Mouse (Mus musculus) gastrocnemius, postnatal 36 days (tissue): Measurements from ENCODE around the gene AU022751. TPM values are rescaled to one million over a fixed set of nuclear protein-coding genes. Genes with fewer than 3 reads are reported as not detected.
"Not testable (repeated sequence)": the region's sequence is repeated elsewhere in the genome, so short reads cannot be mapped to it uniquely, and the experiment has no call there.

Experiments used
- DNase-seq, 2 experiments: peaks; one replicate each; pipeline ENCODE4 v3.0.0; 2022
- intact Hi-C: fragments of 180-260 bp; cut with DNase I; formaldehyde crosslinking; loops from one replicate; pipeline ENCODE4 v1.15.1; 2025
- long read RNA-seq, 2 experiments: library from polyadenylated mRNA; stranded (forward); transcript quantifications; one replicate each; pipeline ENCODE4 v2.0.0; 2021
- microRNA-seq, 2 experiments: library from miRNA; unstranded; fragments of <30 nt; microRNA quantifications; one replicate each; pipeline ENCODE4 v1.2.0; 2021
- total RNA-seq, 2 experiments: library from RNA; stranded (reverse); gene quantifications; 2 replicates each; pipeline ENCODE4 v1.2.3; 2021

AU022751 gene
- not detected for total RNA-seq
- long read RNA-seq, experiment 1, result 0 reads
- long read RNA-seq, experiment 2, result 0 reads

DNA sequence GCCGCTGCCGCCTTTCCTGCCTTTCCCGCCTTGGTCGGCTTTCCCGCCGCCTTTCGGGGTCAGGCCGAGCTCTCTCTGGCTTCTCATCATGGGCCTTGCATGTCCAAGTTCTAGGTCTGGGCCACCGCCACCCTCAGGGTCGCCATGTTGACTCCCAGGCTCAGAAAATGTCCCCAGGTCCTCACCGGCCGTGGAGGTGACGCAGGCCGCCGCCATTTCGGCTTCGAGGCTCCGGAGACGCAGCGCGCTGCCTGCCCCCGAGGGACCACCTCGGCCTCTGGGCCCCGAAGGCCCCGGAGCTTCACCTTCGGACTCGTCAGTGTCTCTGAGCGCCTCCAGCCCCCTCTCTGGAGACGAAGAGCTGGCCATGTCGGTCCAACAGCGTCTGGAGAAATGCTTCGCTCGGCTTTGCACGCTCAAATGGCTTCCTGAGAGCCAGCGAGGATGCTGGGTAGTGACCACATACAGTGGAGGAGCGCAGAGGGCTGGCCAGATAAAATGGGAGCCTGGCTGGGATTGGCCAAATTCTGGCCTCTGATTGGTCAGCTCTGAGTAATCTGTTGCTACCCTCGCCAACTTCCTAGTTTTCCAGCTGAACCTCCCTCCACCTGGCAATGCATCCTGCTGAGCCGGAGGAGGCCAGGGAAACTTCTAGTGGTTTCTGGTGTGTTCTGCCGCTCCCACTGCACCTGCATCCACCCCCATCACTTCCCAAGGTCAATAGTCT is at the start of gene AU022751:
Gene AU022751, minus strand, starts transcription at position 466 of the 727 bp plus-strand sequence.
- intact Hi-C loops, result no loop called here
- DNase-seq, result no peak

DNA sequence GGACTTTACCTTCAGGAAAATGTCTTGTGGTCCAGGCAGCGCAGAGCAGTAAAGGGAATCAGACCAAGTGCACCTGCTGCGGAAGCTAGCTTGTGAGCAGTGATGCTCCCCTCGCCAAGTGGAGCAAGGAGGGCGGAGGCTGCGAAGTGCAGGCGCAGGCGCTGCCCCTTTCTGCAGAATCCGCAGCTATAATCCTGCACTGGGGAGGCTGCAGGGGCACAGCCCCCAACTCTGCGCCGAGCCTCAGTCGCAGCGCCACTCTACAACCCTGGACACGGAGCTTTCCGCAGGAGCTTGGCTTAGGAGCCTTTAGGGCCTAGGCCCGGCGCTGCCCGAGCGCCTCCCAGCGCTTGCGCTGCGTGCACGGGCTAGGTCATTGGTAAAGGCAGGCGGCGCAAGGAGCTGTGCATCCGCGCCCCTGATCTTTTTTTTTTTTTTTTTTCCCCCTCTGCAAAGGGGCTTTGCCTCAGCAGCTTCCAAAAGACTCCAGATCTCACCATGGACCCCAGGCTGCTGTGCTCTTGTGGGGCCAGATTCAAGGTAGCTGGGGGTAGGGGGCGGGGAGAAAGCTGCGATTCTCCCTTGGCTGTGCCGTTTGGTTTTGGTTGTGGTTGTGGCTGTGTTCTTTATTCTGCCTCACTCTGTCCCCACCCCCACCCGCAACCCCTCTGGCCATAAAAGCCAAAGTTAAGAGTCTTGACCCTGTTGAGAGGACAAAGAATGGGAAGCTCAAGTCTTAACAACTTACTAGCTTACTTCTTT is 9.0 kb upstream of the AU022751 start:
- no peak for DNase-seq
- intact Hi-C loops, result no loop called here

DNA sequence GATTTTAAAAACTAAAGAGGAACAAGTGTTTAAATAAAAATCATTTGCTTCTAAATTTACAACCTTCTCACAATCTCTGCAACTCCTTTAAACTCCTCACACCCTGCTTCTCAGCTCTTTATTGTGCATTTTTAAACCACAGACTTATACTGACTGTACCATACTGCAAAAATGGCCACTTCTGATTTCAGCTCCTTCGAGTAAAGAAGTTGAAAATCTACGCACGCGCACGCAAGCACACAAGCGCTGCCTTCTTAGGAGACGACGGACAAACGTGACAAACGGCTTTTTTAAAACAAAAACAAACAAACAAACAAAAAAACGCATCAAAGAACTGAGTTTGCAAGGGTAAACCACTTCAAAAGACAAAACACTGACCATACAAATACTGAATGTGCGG is 8.3 kb upstream of the AU022751 start:
- intact Hi-C loops, result no loop called here
- no peak for DNase-seq

DNA sequence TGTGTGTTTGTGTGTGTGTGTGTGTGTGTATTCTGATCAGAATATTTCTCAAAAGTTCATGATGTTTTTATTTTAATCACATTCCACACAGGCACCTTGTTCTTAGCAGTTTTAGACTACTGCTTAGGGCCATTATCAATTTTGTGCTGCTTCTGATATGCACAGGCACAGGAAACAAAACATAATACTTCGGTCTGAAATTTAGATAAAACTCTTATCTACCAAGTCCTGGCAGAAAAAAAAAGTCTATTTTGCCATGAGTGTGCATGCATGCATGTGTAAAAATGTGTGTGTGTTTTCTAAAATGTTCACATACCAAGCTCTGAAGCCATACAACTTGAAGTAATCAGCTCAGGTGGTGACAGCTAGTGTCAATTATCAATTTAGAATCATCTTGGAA is 21.7 kb downstream of the AU022751 start:
- intact Hi-C loops, result no loop called here
- DNase-seq, result no peak

DNA sequence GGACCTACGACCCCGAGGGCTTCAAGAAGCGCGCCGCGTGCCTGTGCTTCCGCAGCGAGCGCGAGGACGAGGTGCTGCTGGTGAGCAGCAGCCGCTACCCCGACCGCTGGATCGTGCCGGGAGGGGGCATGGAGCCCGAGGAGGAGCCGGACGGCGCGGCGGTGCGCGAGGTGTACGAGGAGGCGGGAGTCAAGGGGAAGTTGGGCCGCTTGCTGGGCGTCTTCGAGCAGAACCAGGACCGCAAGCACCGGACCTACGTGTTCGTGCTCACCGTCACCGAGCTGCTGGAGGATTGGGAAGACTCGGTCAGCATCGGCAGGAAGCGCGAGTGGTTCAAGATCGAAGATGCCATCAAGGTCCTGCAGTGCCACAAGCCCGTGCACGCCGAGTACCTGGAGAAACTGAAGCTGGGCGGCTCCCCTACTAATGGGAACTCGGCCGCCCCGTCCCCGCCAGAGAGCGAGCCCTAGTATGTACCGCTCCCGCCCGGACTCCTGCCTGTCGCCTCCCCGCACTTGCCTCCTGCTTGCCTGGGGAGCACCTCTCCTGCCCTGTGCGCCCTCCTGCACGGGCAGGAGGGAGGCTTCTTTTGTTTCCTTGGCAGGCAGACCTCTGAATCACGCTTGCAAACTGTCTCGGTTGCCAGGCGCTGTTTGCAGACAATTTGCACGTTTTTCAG is 35.1 kb downstream of the AU022751 start:
- intact Hi-C loops, DNase-seq: not testable (repeated sequence)

DNA sequence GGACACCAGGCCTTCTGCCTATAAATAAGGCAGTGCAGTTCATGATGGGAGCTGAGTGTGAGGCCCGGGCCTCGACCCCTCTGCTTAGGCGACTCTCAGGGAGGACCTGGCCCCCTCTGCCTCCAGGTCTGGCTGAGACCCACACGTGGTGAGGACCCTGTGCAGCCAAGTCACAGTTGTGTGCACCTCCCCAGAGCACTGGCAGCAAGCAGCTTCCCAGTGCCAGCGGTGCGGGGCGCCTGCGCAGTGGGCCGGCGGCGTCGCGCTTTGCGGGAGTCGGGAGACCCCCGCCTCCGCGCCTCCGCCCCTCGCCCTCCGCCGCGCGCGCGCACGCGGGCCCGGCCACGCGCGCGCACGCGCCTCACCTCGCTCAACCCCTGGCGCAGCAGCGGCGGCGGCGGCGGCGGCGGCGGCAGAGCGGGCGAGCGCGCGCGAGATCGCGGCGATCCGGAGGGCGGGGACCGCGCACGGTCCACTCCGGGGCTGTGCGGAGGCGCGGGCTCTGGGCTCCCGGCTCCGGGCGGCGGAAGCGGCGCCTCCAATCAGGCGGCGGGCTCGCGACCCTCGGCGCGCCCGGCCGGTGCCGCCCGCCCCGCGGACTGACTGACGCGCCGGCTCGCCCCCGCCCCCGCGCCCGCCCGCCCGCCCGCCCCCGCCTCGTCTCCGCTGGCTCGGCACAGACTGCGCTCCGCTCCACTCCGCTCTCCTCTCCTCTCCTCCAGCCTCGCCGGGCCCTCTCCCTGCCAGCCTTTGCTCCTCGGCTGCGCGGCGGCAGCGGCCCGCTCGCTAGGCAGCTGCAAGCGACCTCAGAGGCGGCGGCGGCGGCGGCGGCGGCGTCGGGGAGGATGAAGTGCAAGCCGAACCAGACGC is 35.9 kb downstream of the AU022751 start, which contains the start of gene Nudt11:
Gene Nudt11, plus strand, starts transcription at position 388 of the 870 bp plus-strand sequence.
- DNase-seq, intact Hi-C loops: not testable (repeated sequence)

Small RNA genes lying within 50 kb of the gene (microRNA-seq; reads per million reads assigned to microRNA genes)
- gene Gm27360, result 0 reads per million in 2 experiments

Other genes with a start within 250 kb of the AU022751 start
- under 1 TPM; 0.62 to 0.64 TPM for gene Nudt11, start 36.0 kb downstream of the AU022751 start, total RNA-seq
- gene Nudt10, start 89.6 kb upstream of the AU022751 start, total RNA-seq, result under 1 TPM; 0.62 to 0.84 TPM
- under 1 TPM in 1 of 2 experiments, not detected in 1; 0.10 TPM for gene Bmp15, start 237.3 kb upstream of the AU022751 start, total RNA-seq